Mouse (Mus musculus): ENCODE data around the gene Gm21992. TPM values are rescaled to one million over a fixed set of nuclear protein-coding genes. Genes with fewer than 3 reads are reported as not detected.
A peak's percentile ranks its signal among the peaks of the same experiment; 100 is the strongest.
"Not testable (repeated sequence)": the region's sequence is repeated elsewhere in the genome, so short reads cannot be mapped to it uniquely, and the experiment has no call there.

Gm21992 gene
- polyA plus RNA-seq, 2 experiments = 9.5 to 10.7 TPM

- H3K27ac ChIP-seq = no peak overlapping the region
- WGBS (ENCODE audit: insufficient replicate concordance) = 59% methylated on average over 1 of the region's 1 CpGs
- peak; percentile 11; the same call in 1 of the 2 replicates for ATAC-seq (ENCODE audit: insufficient read depth)
These were observed 5.9 kb upstream of the Gm21992 start for GRCm38 (mm10) chr19:4817182-4817835.

GRCm38 (mm10) chr19:4813015-4813414 lies 1.6 kb upstream of the Gm21992 start:
- ATAC-seq (ENCODE audit: insufficient read depth) = no peak
- peaks cover 14 to 18% of the 10 kb centered on the region in 2 experiments for H3K4me1 ChIP-seq (replicated peaks; ENCODE audit: control insufficient read depth in 2 of 2, insufficient read depth in 2 of 2, low read length in 1 of 2)
- no peak overlapping the region for H3K4me3 ChIP-seq (ENCODE audit: insufficient read depth in 1 of 2, low read depth in 2 of 2, low read length in 2 of 2)
- no peak overlapping the region for H3K27ac ChIP-seq
- H3K36me3 ChIP-seq (replicated peaks; ENCODE audit: control insufficient read depth, insufficient read depth, low read depth) = peaks cover under 1% of the 10 kb centered on the region; the same call in 1 of the 2 replicates
- no peaks in the 10 kb centered on the region for H3K27me3 ChIP-seq (ENCODE audit: control insufficient read depth, insufficient read depth, low read length)
- no peak for DNase-seq (ENCODE audit: low read depth in 3 of 3, low spot score in 3 of 3)
- no peak for TF ChIP-seq EP300 (IDR thresholded peaks at IDR 0.05; ENCODE audit: low read depth)
- TF ChIP-seq CTCF (IDR thresholded peaks at IDR 0.05; ENCODE audit: low read depth) = peak; percentile 65
- no peak overlapping the region for H3K4me2 ChIP-seq (ENCODE audit: low read depth)
- no peaks in the 10 kb centered on the region for H3K9me3 ChIP-seq (ENCODE audit: control insufficient read depth, low read length)
- H3K9ac ChIP-seq (replicated peaks) = no peak overlapping the region
- 74% methylated on average over 6 of the region's 6 CpGs for WGBS (ENCODE audit: insufficient replicate concordance)

More at GRCm38 (mm10) chr19:4817182-4817835, 5.9 kb upstream of the Gm21992 start:
- no peaks in the 10 kb centered on the region for H3K9me3 ChIP-seq (ENCODE audit: control insufficient read depth, low read length)
- no peaks in the 10 kb centered on the region for H3K36me3 ChIP-seq (replicated peaks; ENCODE audit: control insufficient read depth, insufficient read depth, low read depth)
- H3K4me2 ChIP-seq (ENCODE audit: low read depth) = no peak overlapping the region
- H3K27me3 ChIP-seq (ENCODE audit: control insufficient read depth, insufficient read depth, low read length) = no peaks in the 10 kb centered on the region
- no peak overlapping the region for H3K4me3 ChIP-seq (ENCODE audit: insufficient read depth in 1 of 2, low read depth in 2 of 2, low read length in 2 of 2)
- DNase-seq (ENCODE audit: low read depth in 3 of 3, low spot score in 3 of 3) = no peak
- no peak overlapping the region for H3K9ac ChIP-seq (replicated peaks)
- TF ChIP-seq EP300 (IDR thresholded peaks at IDR 0.05; ENCODE audit: low read depth) (no peak), CTCF (IDR thresholded peaks at IDR 0.05; ENCODE audit: low read depth) (no peak)
- peaks cover 0 to under 1% of the 10 kb centered on the region in 2 experiments; a peak in 1 of 4 replicates for H3K4me1 ChIP-seq (replicated peaks; ENCODE audit: control insufficient read depth in 2 of 2, insufficient read depth in 2 of 2, low read length in 1 of 2)

GRCm38 (mm10) chr19:4812334-4812949 lies 1.0 kb upstream of the Gm21992 start:
- 62% methylated on average over 8 of the region's 8 CpGs for WGBS (ENCODE audit: insufficient replicate concordance)
- not testable (repeated sequence) for H3K36me3 ChIP-seq (replicated peaks; ENCODE audit: control insufficient read depth, insufficient read depth, low read depth); H3K9me3 ChIP-seq (ENCODE audit: control insufficient read depth, low read length); DNase-seq (ENCODE audit: low read depth in 3 of 3, low spot score in 3 of 3); ATAC-seq (ENCODE audit: insufficient read depth); H3K27me3 ChIP-seq (ENCODE audit: control insufficient read depth, insufficient read depth, low read length)
- Histone ChIP-seq H3K4me1 (replicated peaks; ENCODE audit: control insufficient read depth in 2 of 2, insufficient read depth in 2 of 2, low read length in 1 of 2) (peaks cover 14 to 20% of the 10 kb centered on the region in 2 experiments), H3K27ac (peak overlapping the region; percentile 87), H3K9ac (replicated peaks) (peak overlapping the region; percentile 84), H3K4me2 (ENCODE audit: low read depth) (peak overlapping the region; percentile 81), H3K4me3 (ENCODE audit: insufficient read depth in 1 of 2, low read depth in 2 of 2, low read length in 2 of 2) (peak overlapping the region; percentile 74 to 83)
- peak; percentile 44 for TF ChIP-seq CTCF (IDR thresholded peaks at IDR 0.05; ENCODE audit: low read depth)

GRCm38 (mm10) chr19:4811909-4812242 lies 464 bp upstream of the Gm21992 start:
- no peaks in the 10 kb centered on the region for H3K9me3 ChIP-seq (ENCODE audit: control insufficient read depth, low read length)
- no peaks in the 10 kb centered on the region for H3K27me3 ChIP-seq (ENCODE audit: control insufficient read depth, insufficient read depth, low read length)
- H3K9ac ChIP-seq (replicated peaks) = peak overlapping the region; percentile 84
- peak overlapping the region; percentile 87 for H3K27ac ChIP-seq
- no peak for DNase-seq (ENCODE audit: low read depth in 3 of 3, low spot score in 3 of 3)
- TF ChIP-seq CTCF (IDR thresholded peaks at IDR 0.05; ENCODE audit: low read depth) = no peak
- TF ChIP-seq EP300 (IDR thresholded peaks at IDR 0.05; ENCODE audit: low read depth) = no peak
- H3K36me3 ChIP-seq (replicated peaks; ENCODE audit: control insufficient read depth, insufficient read depth, low read depth) = peaks cover 6% of the 10 kb centered on the region; the same call in 1 of the 2 replicates
- 3% methylated on average over 12 of the region's 12 CpGs for WGBS (ENCODE audit: insufficient replicate concordance)
- ATAC-seq (ENCODE audit: insufficient read depth) = peak; percentile 27; the same call in 1 of the 2 replicates
- H3K4me2 ChIP-seq (ENCODE audit: low read depth) = peak overlapping the region; percentile 81
- peaks cover 14 to 20% of the 10 kb centered on the region in 2 experiments for H3K4me1 ChIP-seq (replicated peaks; ENCODE audit: control insufficient read depth in 2 of 2, insufficient read depth in 2 of 2, low read length in 1 of 2)
- peak overlapping the region; percentile 74 to 83 for H3K4me3 ChIP-seq (ENCODE audit: insufficient read depth in 1 of 2, low read depth in 2 of 2, low read length in 2 of 2)

GRCm38 (mm10) chr19:4810746-4811062 lies 708 bp downstream of the Gm21992 start:
- WGBS (ENCODE audit: insufficient replicate concordance) = 0% methylated on average over 17 of the region's 17 CpGs
- H3K9ac ChIP-seq (replicated peaks) = peak overlapping the region; percentile 87
- no peak for ATAC-seq (ENCODE audit: insufficient read depth)

More at GRCm38 (mm10) chr19:4810746-4811062, 708 bp downstream of the Gm21992 start:
- Histone ChIP-seq H3K27me3 (ENCODE audit: control insufficient read depth, insufficient read depth, low read length) (no peaks in the 10 kb centered on the region), H3K9me3 (ENCODE audit: control insufficient read depth, low read length) (no peaks in the 10 kb centered on the region), H3K4me3 (ENCODE audit: insufficient read depth in 1 of 2, low read depth in 2 of 2, low read length in 2 of 2) (peak overlapping the region; percentile 70 to 83), H3K36me3 (replicated peaks; ENCODE audit: control insufficient read depth, insufficient read depth, low read depth) (peaks cover 6% of the 10 kb centered on the region; the same call in 1 of the 2 replicates), H3K4me2 (ENCODE audit: low read depth) (peak overlapping the region; percentile 99), H3K27ac (peak overlapping the region; percentile 92), H3K4me1 (replicated peaks; ENCODE audit: control insufficient read depth in 2 of 2, insufficient read depth in 2 of 2, low read length in 1 of 2) (peaks cover 14 to 20% of the 10 kb centered on the region in 2 experiments)
- no peak for TF ChIP-seq EP300 (IDR thresholded peaks at IDR 0.05; ENCODE audit: low read depth)
- TF ChIP-seq CTCF (IDR thresholded peaks at IDR 0.05; ENCODE audit: low read depth) = no peak
- no peak for DNase-seq (ENCODE audit: low read depth in 3 of 3, low spot score in 3 of 3)
